Mouse (Mus musculus) embryonic facial prominence, embryonic 14.5 days (tissue): ENCODE results near the gene Hlx. TPM values are rescaled to one million over a fixed set of nuclear protein-coding genes. Genes with fewer than 3 reads are reported as not detected.

Experiments
- ATAC-seq: fragments of 200-750 bp; cut with Nextera tagmentation; 2 replicates; pipeline ENCODE4 v1.8.0; 2017; ENCODE audit warnings: low read depth, moderate number of reproducible peaks, moderate TSS enrichment
- DNase-seq: peaks from one replicate; pipeline ENCODE4 v3.0.0-alpha.2; 2015; ENCODE audit warnings: low spot score
- H3K27ac ChIP-seq: fragments of 300-500 bp; sonication (generic); replicated peaks from 2 replicates; pipeline ENCODE4 v1.5.1; 2014; ENCODE audit warnings: low read depth, mild to moderate bottlenecking, low read length, moderate library complexity
- H3K27me3 ChIP-seq: fragments of 300-500 bp; sonication (generic); replicated peaks from 2 replicates; pipeline ENCODE4 v1.6.1; 2014; ENCODE audit warnings: low read length; ENCODE audit not compliant: control insufficient read depth, insufficient read depth
- H3K36me3 ChIP-seq: fragments of 300-500 bp; sonication (generic); 2 replicates; pipeline ENCODE4 v1.6.1; 2014; ENCODE audit warnings: low read length, mixed read lengths; ENCODE audit not compliant: control insufficient read depth, insufficient read depth
- H3K4me1 ChIP-seq: fragments of 300-500 bp; sonication (generic); 2 replicates; pipeline ENCODE4 v1.6.1; 2014; ENCODE audit warnings: antibody characterized with exemption, low read length; ENCODE audit not compliant: control insufficient read depth, insufficient read depth
- H3K4me2 ChIP-seq: fragments of 300-500 bp; sonication (generic); 2 replicates; pipeline ENCODE4 v1.6.1; 2014; ENCODE audit warnings: low read depth, mild to moderate bottlenecking, low read length, moderate library complexity, mixed read lengths
- H3K4me3 ChIP-seq: fragments of 300-500 bp; sonication (generic); 2 replicates; pipeline ENCODE4 v1.5.1; 2014; ENCODE audit warnings: low read depth, mild to moderate bottlenecking, low read length
- H3K9ac ChIP-seq: fragments of 300-500 bp; sonication (generic); 2 replicates; pipeline ENCODE4 v1.6.1; 2014; ENCODE audit warnings: low read depth, mild to moderate bottlenecking, low read length, moderate library complexity, mixed read lengths
- H3K9me3 ChIP-seq: fragments of 300-500 bp; sonication (generic); 2 replicates; pipeline ENCODE4 v1.6.1; 2016; ENCODE audit warnings: low read length; ENCODE audit not compliant: control insufficient read depth
- WGBS: fragments of 180-500 bp; shearing (Covaris S2); extraction: QIAGEN DNeasy Blood & Tissue Kit; methylation state at CpG from one replicate; pipeline ENCODE4 v1.1.7; 2014; 5-methylcytosine and 5-hydroxymethylcytosine counted together
- polyA plus RNA-seq: library from polyadenylated mRNA; unstranded; fragments of >200 nt; fragmentation: Nextera tagmentation; extraction: Ambion mirVana; gene quantifications from 2 replicates; pipeline ENCODE4 v1.2.1, GENCODE M21; 2014

The Hlx gene
- polyA plus RNA-seq, 1 experiment from 2014 or later, result 14.4 TPM

DNA sequence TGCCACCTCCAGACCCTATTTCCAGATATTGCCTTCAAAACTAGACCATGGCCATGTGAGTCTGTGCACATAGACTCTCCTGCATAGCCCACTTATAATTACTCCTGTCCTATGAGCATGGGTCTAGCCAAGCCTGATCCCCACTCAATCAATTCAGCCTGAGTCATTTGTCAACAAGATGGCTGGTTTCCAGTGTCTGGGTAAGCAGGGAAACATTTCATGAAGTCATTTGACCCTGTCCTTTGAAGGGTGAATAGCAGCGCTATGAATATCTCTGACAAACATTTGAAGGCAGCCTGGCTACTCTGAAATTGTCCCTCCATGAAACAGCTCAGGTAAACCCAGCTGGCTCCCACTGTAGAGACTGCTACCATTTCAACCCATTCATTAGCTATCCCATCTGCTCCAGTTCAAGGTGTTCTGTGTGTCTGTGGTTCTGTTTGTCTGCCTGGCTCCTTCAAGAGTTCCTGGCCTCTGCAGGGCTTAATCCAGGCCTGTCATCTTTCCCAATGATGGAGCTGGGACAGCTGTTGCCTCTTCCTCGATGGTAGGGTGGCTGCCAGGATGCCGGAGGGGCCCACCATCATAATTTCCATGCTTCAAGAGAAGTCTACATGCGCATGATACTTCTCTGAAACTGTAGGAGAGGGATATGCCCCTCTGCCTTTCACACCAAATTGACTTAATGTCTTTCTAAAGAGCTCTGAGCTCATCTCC lies 24.7 kb downstream of the Hlx start:
- DNase-seq (no peak), ATAC-seq (0 out of 2 replicates have a peak, but pooled peaks have one; percentile 37)
- Histone ChIP-seq H3K36me3 (no peaks in the 10 kb centered on the region), H3K4me1 (no peaks in the 10 kb centered on the region), H3K9me3 (no peaks in the 10 kb centered on the region), H3K9ac (no peak overlapping the region), H3K27ac (no peak overlapping the region), H3K4me3 (no peak overlapping the region), H3K27me3 (peaks cover 18% of the 10 kb centered on the region), H3K4me2 (no peak overlapping the region)
- WGBS, result 63% methylated on average over 4 of the region's 4 CpGs

DNA sequence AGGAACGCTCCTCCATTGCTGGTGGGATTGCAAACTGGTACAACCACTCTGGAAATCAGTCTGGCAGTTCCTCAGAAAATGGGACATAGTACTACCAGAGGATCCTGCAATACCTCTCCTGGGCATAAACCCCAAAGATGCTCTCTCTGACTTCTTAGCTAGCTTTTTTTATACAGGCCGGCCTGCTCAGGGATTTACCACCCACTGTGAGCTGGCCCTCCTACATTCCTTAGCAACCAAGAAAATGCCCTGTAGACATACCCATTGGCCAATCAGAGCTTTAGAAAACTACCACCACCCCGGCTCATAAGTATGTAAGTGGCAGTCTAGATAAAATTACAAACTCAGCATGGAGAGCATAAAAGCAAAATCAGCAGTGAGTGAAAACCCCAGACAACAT lies 27.5 kb downstream of the Hlx start:
- ATAC-seq, result no peak
- no peaks in the 10 kb centered on the region for H3K9me3 ChIP-seq
- H3K4me3 ChIP-seq, result no peak overlapping the region
- WGBS, result 39% methylated on average over 3 of the region's 3 CpGs
- H3K4me1 ChIP-seq, result no peaks in the 10 kb centered on the region
- no peak overlapping the region for H3K4me2 ChIP-seq
- H3K9ac ChIP-seq, result no peak overlapping the region
- H3K36me3 ChIP-seq, result no peaks in the 10 kb centered on the region
- peaks cover 8% of the 10 kb centered on the region for H3K27me3 ChIP-seq
- no peak overlapping the region for H3K27ac ChIP-seq
- DNase-seq, result peak; percentile 44

DNA sequence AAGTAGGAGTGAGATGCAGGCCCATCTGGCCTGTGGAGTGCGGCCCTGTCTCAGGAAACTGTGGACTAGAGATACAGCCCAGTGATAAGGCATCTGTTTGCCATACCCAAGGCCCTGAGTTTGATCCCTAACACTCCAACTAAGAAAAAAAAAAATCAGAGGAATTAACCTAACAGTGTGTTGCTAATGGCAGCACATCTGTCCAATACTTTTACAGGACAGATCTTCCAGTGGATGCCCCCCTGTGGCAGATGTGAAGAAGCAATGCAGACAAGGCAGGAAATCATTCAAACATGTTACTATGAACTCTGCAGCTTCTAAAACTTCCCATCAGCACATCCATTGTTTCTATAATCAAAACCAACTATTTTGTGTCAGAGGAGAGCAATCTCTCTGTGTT lies 33.1 kb downstream of the Hlx start:
- Histone ChIP-seq H3K27me3 (no peaks in the 10 kb centered on the region), H3K4me2 (no peak overlapping the region), H3K27ac (no peak overlapping the region), H3K9ac (no peak overlapping the region), H3K4me3 (no peak overlapping the region), H3K9me3 (0 out of 2 replicates have a peak, but pooled peaks cover 3% of the 10 kb centered on the region), H3K36me3 (no peaks in the 10 kb centered on the region), H3K4me1 (no peaks in the 10 kb centered on the region)
- 88% methylated on average over 1 of the region's 1 CpGs for WGBS
- DNase-seq (no peak), ATAC-seq (no peak)

DNA sequence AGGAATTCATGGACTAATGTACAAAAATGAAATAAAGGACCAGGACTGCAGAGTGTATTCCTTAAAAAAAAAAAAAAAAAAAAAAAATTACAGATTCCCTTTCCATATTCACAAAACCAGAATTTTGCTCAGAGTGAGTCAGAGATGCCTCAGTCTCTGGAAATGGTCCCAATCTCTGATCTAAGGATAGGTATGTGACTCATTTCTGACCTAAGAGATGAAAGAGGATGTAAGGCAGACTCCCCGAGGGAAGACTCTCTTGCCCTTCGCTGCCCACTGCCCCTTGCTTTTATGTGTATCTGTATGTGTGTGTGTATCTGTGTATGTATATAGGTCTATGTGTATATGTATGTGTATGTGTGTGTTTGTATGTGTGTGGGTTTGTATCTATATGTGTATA lies 37.0 kb downstream of the Hlx start:
- DNase-seq (no peak), ATAC-seq (no peak)
- no peaks in the 10 kb centered on the region for H3K4me1 ChIP-seq
- 0 out of 2 replicates have a peak, but pooled peaks cover 3% of the 10 kb centered on the region for H3K9me3 ChIP-seq
- H3K27me3 ChIP-seq, result no peaks in the 10 kb centered on the region
- H3K9ac ChIP-seq, result no peak overlapping the region
- no peak overlapping the region for H3K4me2 ChIP-seq
- 79% methylated on average over 2 of the region's 2 CpGs for WGBS
- no peak overlapping the region for H3K27ac ChIP-seq
- no peak overlapping the region for H3K4me3 ChIP-seq
- H3K36me3 ChIP-seq, result no peaks in the 10 kb centered on the region

DNA sequence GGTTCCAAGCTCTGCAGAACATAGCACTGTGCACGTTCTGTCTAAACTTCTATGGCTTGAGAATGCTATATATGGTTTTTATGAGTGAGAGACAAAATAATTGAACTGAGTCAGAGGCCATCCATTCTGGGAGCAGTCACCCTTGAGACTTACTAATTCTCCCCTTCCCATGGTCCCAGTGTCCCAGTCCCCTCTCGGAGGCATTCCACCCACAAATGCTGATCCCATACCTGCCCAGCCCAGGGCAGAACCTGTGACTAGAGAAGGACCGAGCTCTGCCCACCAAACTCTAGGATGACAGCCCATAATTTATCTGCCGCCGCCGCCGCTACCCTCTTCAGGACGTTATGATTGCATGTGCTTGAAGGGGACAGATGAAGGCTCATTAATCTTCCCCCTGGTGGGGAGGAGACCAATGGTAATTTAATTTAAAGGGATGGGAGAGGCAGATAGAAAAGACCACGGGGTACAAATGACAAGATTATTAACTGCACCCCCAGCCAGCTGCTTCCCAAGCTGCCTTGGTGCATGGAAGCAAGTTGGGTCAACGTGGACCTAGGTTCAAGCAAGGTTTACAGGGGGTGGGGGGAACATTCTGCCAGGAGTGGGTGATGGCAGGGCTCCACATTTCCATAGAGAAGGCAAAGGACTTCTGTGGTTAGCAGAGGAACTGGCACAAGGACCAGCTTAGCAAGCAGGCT lies 40.1 kb downstream of the Hlx start:
- Histone ChIP-seq H3K36me3 (no peaks in the 10 kb centered on the region), H3K27ac (no peak overlapping the region), H3K4me3 (no peak overlapping the region), H3K27me3 (no peaks in the 10 kb centered on the region; the same call in 1 of the 2 replicates), H3K9me3 (0 out of 2 replicates have a peak, but pooled peaks cover under 1% of the 10 kb centered on the region), H3K4me1 (no peaks in the 10 kb centered on the region), H3K4me2 (no peak overlapping the region), H3K9ac (no peak overlapping the region)
- WGBS, result 76% methylated on average over 10 of the region's 10 CpGs
- DNase-seq, result no peak
- ATAC-seq, result no peak

DNA sequence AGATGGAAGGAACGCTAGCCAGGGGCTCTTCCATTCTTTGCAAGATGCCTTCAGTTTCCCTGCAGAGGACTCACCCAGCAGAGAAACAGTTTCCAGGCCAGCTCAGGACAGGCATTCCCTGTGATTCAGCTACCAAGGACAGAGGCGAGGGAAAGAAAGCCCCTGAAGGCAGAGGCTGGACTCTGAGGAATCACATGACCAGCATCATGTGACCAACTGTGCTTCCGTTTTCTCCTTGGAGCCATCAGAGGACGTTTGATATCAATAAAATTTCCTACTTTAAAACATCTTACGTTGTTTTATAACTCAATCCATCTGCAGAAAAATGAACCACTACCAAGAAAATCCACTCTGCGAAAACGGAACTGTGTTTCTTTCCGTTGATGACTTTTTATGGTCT lies 41.2 kb downstream of the Hlx start:
- WGBS, result 69% methylated on average over 8 of the region's 8 CpGs
- ATAC-seq, result no peak
- no peak for DNase-seq

DNA sequence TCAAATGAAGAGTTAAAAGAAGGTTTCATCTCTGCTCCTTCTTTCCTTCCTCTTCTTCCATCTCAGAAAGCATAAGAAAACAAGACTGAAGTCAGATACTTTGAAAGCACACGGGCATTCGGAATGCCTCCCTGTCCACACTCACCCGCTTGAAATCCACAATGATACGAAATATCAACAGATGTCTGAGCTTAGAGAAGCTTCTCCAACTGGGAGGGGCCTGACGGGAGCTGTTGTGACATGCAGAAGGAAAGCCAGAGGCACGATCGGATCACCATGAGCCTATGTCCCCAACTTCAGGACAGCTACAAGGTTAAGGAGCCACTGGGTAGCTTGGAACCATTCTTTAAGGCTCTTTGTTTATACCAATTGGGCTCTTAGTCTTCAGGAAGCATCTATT lies 44.4 kb downstream of the Hlx start:
- no peaks in the 10 kb centered on the region for H3K36me3 ChIP-seq
- H3K4me1 ChIP-seq, result no peaks in the 10 kb centered on the region
- DNase-seq (no peak), ATAC-seq (no peak)
- H3K9ac ChIP-seq, result no peak overlapping the region
- H3K9me3 ChIP-seq, result no peaks in the 10 kb centered on the region
- H3K27ac ChIP-seq, result no peak overlapping the region
- no peaks in the 10 kb centered on the region; the same call in 1 of the 2 replicates for H3K27me3 ChIP-seq
- no peak overlapping the region for H3K4me3 ChIP-seq
- H3K4me2 ChIP-seq, result no peak overlapping the region
- 58% methylated on average over 7 of the region's 7 CpGs for WGBS

More for the DNA sequence above, 41.2 kb downstream of the Hlx start:
- no peaks in the 10 kb centered on the region for H3K36me3 ChIP-seq
- no peak overlapping the region for H3K4me3 ChIP-seq
- no peaks in the 10 kb centered on the region; the same call in 1 of the 2 replicates for H3K27me3 ChIP-seq
- H3K4me2 ChIP-seq, result no peak overlapping the region
- no peaks in the 10 kb centered on the region for H3K9me3 ChIP-seq
- H3K27ac ChIP-seq, result no peak overlapping the region
- no peak overlapping the region for H3K9ac ChIP-seq
- no peaks in the 10 kb centered on the region for H3K4me1 ChIP-seq

DNA sequence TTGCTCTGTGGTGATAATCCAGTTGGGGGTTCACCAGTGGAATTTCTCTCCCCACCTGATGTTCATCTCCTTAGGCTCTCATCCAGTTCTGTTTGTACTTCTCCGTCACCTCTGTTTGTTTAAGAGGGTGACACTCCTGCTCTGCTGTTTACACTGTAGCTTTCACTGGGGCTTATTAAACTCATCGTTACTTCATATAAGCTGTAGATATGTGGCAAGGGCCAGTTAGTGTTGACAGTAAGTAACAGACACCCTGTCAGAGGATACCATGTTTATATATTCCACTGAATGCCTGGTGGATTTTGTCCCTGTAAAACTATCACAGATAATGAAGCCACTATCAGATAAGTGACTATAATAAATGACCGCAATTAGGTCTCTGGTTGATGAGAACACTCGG lies 44.9 kb downstream of the Hlx start:
- H3K4me2 ChIP-seq, result no peak overlapping the region

More for the DNA sequence above, 44.9 kb downstream of the Hlx start:
- H3K4me3 ChIP-seq, result no peak overlapping the region
- no peak for DNase-seq
- ATAC-seq, result no peak
- H3K36me3 ChIP-seq, result no peaks in the 10 kb centered on the region
- H3K9me3 ChIP-seq, result no peaks in the 10 kb centered on the region
- H3K27ac ChIP-seq, result no peak overlapping the region
- H3K9ac ChIP-seq, result no peak overlapping the region
- 51% methylated on average over 4 of the region's 4 CpGs for WGBS
- H3K27me3 ChIP-seq, result no peaks in the 10 kb centered on the region; the same call in 1 of the 2 replicates
- no peaks in the 10 kb centered on the region for H3K4me1 ChIP-seq
